Mouse (Mus musculus) testis, adult 2 months (tissue): ENCODE results near the gene Fkbpl.
A peak's percentile ranks its signal among the peaks of the same experiment; 100 is the strongest.

Source experiments
- CTCF ChIP-seq: fragments of 200-500 bp; IDR thresholded peaks from 2 replicates; pipeline ENCODE4 v1.5.1; 2012; ENCODE audit warnings: low read depth, mild to moderate bottlenecking, inconsistent platforms, low read length, moderate library complexity; ENCODE audit not compliant: control insufficient read depth, insufficient read depth, insufficient replicate concordance
- POLR2A ChIP-seq: fragments of 200-500 bp; IDR thresholded peaks from 2 replicates; pipeline ENCODE4 v1.6.1; 2012; ENCODE audit warnings: low read depth, mild to moderate bottlenecking, inconsistent platforms, low read length, moderate library complexity; ENCODE audit not compliant: control insufficient read depth

DNA sequence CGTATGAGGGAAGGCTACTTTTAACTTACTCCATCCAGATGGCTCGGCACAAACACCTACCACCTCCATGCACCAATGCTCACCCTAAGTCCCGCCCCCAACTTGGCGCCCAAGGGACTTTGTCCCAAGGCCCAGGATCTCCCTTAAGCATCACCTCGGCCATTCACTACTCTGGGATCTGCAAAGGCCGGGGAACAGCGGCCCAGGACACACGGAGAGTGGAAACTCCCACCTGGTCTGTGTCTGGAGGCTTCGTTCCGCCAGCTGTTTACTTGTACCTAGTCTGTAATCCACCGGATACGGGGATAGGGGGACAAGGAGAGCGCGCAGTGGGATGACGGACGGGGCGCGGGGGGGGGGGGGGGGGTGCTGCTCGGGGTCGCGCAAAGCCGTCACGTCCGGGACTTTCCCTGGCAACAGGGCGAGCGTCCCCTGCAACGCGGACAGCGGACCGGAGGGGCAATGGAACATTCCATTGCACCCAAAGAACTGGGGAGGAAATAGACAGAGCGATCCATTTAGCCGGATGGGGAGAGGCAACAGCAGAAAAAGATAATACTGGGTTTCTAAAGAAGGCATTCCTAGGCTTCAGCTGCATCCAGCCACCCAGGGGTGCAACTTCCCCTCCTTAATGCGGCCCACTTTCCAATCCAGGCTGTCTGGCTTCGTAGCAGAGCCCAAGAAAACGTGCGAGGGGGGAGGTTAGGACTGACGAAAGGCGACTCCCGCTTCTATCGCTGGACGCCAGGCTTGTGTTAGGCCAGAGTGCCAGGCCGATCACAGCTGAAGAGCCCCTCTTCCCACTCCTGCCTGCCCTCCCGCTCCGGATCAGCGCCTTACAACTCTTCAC lies 17.2 kb upstream of the Fkbpl start:
- TF ChIP-seq POLR2A (peak; percentile 48; the same call in 1 of the 2 replicates), CTCF (no peak)
